Mouse (Mus musculus) forebrain, postnatal 0 days (tissue): ENCODE measurements around the gene Atl3. TPM values are rescaled to one million over a fixed set of nuclear protein-coding genes. Genes with fewer than 3 reads are reported as not detected.

ENCODE experiments used
- ATAC-seq: fragments of 200-750 bp; cut with Nextera tagmentation; 2 replicates; pipeline ENCODE4 v1.8.0; 2017; ENCODE audit warnings: mild to moderate bottlenecking, moderate library complexity
- DNase-seq: peaks from one replicate; pipeline ENCODE4 v3.0.0-alpha.2; 2015
- H3K27ac ChIP-seq: fragments of 300-500 bp; sonication (generic); 2 replicates; pipeline ENCODE4 v1.5.1; 2014; ENCODE audit warnings: low read depth, mild to moderate bottlenecking, antibody characterized with exemption, low read length, moderate library complexity, mixed read lengths
- H3K27me3 ChIP-seq: fragments of 300-500 bp; sonication (generic); 2 replicates; pipeline ENCODE4 v1.6.1; 2014; ENCODE audit warnings: mild to moderate bottlenecking, low read length, mixed read lengths; ENCODE audit not compliant: insufficient read depth
- H3K36me3 ChIP-seq: fragments of 300-500 bp; sonication (generic); 2 replicates; pipeline ENCODE4 v1.6.1; 2014; ENCODE audit warnings: mild to moderate bottlenecking, moderate library complexity; ENCODE audit not compliant: insufficient read depth
- H3K4me1 ChIP-seq: fragments of 300-500 bp; sonication (generic); 2 replicates; pipeline ENCODE4 v1.6.1; 2014; ENCODE audit warnings: antibody characterized with exemption; ENCODE audit not compliant: insufficient read depth
- H3K4me2 ChIP-seq: fragments of 300-500 bp; sonication (generic); 2 replicates; pipeline ENCODE4 v1.6.1; 2014; ENCODE audit warnings: low read depth, mild to moderate bottlenecking, moderate library complexity
- H3K4me3 ChIP-seq: fragments of 300-500 bp; sonication (generic); 2 replicates; pipeline ENCODE4 v1.5.1; 2014; ENCODE audit warnings: low read depth, low read length, mixed read lengths
- H3K9ac ChIP-seq: fragments of 300-500 bp; sonication (generic); 2 replicates; pipeline ENCODE4 v1.6.1; 2014; ENCODE audit warnings: mild to moderate bottlenecking
- H3K9me3 ChIP-seq: fragments of 300-500 bp; sonication (generic); 2 replicates; pipeline ENCODE4 v1.6.1; 2016; ENCODE audit warnings: low read length
- CTCF ChIP-seq: sonication (generic); IDR thresholded peaks from 2 replicates; pipeline ENCODE4 v1.5.1; 2016; ENCODE audit warnings: antibody characterized with exemption, control low read depth, low read depth
- WGBS: fragments of 180-500 bp; shearing (Covaris S2); extraction: QIAGEN DNeasy Blood & Tissue Kit; methylation state at CpG from one replicate; pipeline ENCODE4 v1.1.7; 2014; 5-methylcytosine and 5-hydroxymethylcytosine counted together
- polyA plus RNA-seq: library from polyadenylated mRNA; unstranded; fragments of >200 nt; fragmentation: Nextera tagmentation; extraction: Ambion mirVana; gene quantifications from 2 replicates; pipeline ENCODE4 v1.2.1, GENCODE M21; 2015
- total RNA-seq: library from RNA; depleted of rRNA; stranded (reverse); fragments of >200 nt; gene quantifications from 2 replicates; pipeline ENCODE4 v1.2.3, GENCODE M21; 2014; rRNA removed

Gene Atl3
- 15.9 and 18.3 TPM in 2 replicates for total RNA-seq
- polyA plus RNA-seq = 2.0 and 4.2 TPM in 2 replicates

GRCm38 (mm10) chr19:7493352-7494186, at the start of gene Atl3:
Atl3 (plus strand) TSS chr19:7494040.
- no peak for ATAC-seq
- WGBS = 29% methylated on average over 31 of the region's 31 CpGs

GRCm38 (mm10) chr19:7445105-7445504, 48.7 kb upstream of the Atl3 start:
- ATAC-seq = no peak
- Histone ChIP-seq H3K27ac (no peak overlapping the region), H3K4me1 (no peaks in the 10 kb centered on the region), H3K27me3 (no peaks in the 10 kb centered on the region), H3K4me2 (no peak overlapping the region), H3K9ac (no peak overlapping the region), H3K36me3 (peaks cover 11% of the 10 kb centered on the region; the same call in 1 of the 2 replicates), H3K9me3 (no peaks in the 10 kb centered on the region), H3K4me3 (no peak overlapping the region)
- no peak for DNase-seq
- no peak for TF ChIP-seq CTCF
- 90% methylated on average over 2 of the region's 2 CpGs for WGBS

More at GRCm38 (mm10) chr19:7493352-7494186, at the start of gene Atl3:
- Histone ChIP-seq H3K36me3 (no peaks in the 10 kb centered on the region), H3K4me2 (peak within 1 kb of the TSS; percentile 58), H3K4me3 (peak within 1 kb of the TSS; percentile 79), H3K4me1 (no peaks in the 10 kb centered on the region), H3K9me3 (no peaks in the 10 kb centered on the region), H3K27me3 (no peaks in the 10 kb centered on the region), H3K27ac (peak within 1 kb of the TSS; percentile 98), H3K9ac (peak within 1 kb of the TSS; percentile 87)
- DNase-seq = peak; percentile 9
- no peak for TF ChIP-seq CTCF

GRCm38 (mm10) chr19:7445596-7445995, 48.2 kb upstream of the Atl3 start:
- no peaks in the 10 kb centered on the region for H3K27me3 ChIP-seq
- H3K27ac ChIP-seq = no peak overlapping the region
- no peaks in the 10 kb centered on the region for H3K4me1 ChIP-seq
- H3K4me2 ChIP-seq = no peak overlapping the region
- H3K9ac ChIP-seq = no peak overlapping the region
- TF ChIP-seq CTCF = no peak
- no peak for ATAC-seq
- no peak for DNase-seq
- H3K36me3 ChIP-seq = peaks cover 11% of the 10 kb centered on the region; the same call in 1 of the 2 replicates
- H3K9me3 ChIP-seq = no peaks in the 10 kb centered on the region
- H3K4me3 ChIP-seq = no peak overlapping the region
- WGBS = 66% methylated on average over 1 of the region's 1 CpGs

GRCm38 (mm10) chr19:7456803-7457202, 37.0 kb upstream of the Atl3 start:
- DNase-seq = no peak
- no peaks in the 10 kb centered on the region for H3K4me1 ChIP-seq
- no peak for ATAC-seq
- H3K27ac ChIP-seq = no peak overlapping the region
- WGBS = 62% methylated on average over 2 of the region's 2 CpGs
- no peaks in the 10 kb centered on the region for H3K9me3 ChIP-seq
- no peaks in the 10 kb centered on the region for H3K27me3 ChIP-seq
- H3K36me3 ChIP-seq = peaks cover 22% of the 10 kb centered on the region
- no peak overlapping the region for H3K9ac ChIP-seq
- no peak overlapping the region for H3K4me2 ChIP-seq
- no peak for TF ChIP-seq CTCF
- H3K4me3 ChIP-seq = no peak overlapping the region

GRCm38 (mm10) chr19:7458901-7459300, 34.9 kb upstream of the Atl3 start:
- no peak overlapping the region for H3K4me2 ChIP-seq
- H3K9ac ChIP-seq = no peak overlapping the region
- no peak for TF ChIP-seq CTCF
- no peaks in the 10 kb centered on the region for H3K27me3 ChIP-seq
- no peaks in the 10 kb centered on the region for H3K9me3 ChIP-seq
- peaks cover 22% of the 10 kb centered on the region for H3K36me3 ChIP-seq
- DNase-seq (no peak), ATAC-seq (no peak)
- H3K27ac ChIP-seq = no peak overlapping the region
- no peak overlapping the region for H3K4me3 ChIP-seq
- no peaks in the 10 kb centered on the region for H3K4me1 ChIP-seq

- Histone ChIP-seq H3K4me3 (no peak overlapping the region), H3K4me1 (no peaks in the 10 kb centered on the region), H3K36me3 (peaks cover 22% of the 10 kb centered on the region), H3K4me2 (no peak overlapping the region), H3K9ac (no peak overlapping the region), H3K27me3 (no peaks in the 10 kb centered on the region), H3K27ac (no peak overlapping the region), H3K9me3 (no peaks in the 10 kb centered on the region)
- TF ChIP-seq CTCF = no peak
- ATAC-seq (no peak), DNase-seq (no peak)
- 81% methylated on average over 2 of the region's 2 CpGs for WGBS
These were observed 34.5 kb upstream of the Atl3 start for GRCm38 (mm10) chr19:7459370-7459769.

- no peak overlapping the region for H3K27ac ChIP-seq
These were observed 25.9 kb upstream of the Atl3 start for GRCm38 (mm10) chr19:7467915-7468314.

More at GRCm38 (mm10) chr19:7467915-7468314, 25.9 kb upstream of the Atl3 start:
- no peak overlapping the region for H3K4me3 ChIP-seq
- no peaks in the 10 kb centered on the region for H3K27me3 ChIP-seq
- no peaks in the 10 kb centered on the region for H3K9me3 ChIP-seq
- no peak overlapping the region for H3K9ac ChIP-seq
- peaks cover 3% of the 10 kb centered on the region; the same call in 1 of the 2 replicates for H3K36me3 ChIP-seq
- no peak for TF ChIP-seq CTCF
- DNase-seq = no peak
- no peak overlapping the region for H3K4me2 ChIP-seq
- H3K4me1 ChIP-seq = no peaks in the 10 kb centered on the region
- ATAC-seq = no peak
